Mouse (Mus musculus): ENCODE results near the gene Ube2d1. TPM values are rescaled to one million over a fixed set of nuclear protein-coding genes. Genes with fewer than 3 reads are reported as not detected.

Gene Ube2d1
- total and polyA plus RNA-seq, 3 experiments: 1.0 to 7.7 (median 3.8) TPM

DNA sequence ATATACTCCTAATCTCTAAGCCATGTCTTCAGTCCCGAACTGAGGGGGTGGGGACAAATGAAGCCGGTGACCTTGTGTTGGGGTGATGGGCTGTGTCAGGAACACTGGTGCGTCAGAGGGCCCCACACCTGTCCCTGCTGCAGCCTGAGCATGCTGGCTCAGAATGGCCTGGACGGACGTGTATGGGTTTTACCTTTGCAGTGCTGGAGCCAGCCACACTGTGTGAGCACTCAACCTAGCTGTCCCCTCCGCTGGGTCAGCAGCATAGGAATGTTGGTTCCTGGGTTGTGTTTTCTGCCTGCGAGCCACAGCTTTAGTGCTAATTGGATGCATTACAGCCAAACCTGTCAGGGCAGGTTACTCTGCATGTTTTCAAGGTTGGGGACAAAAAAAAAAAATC lies 41.1 kb upstream of the Ube2d1 start:
- H3K9ac ChIP-seq (ENCODE audit: insufficient read depth, low read depth): no peak overlapping the region
- dilution Hi-C loops (cut with MboI; ENCODE audit: extremely low pct_ligation_motif_present, extremely low pct_unique_long_range_greater_than_20kb, low sequenced_read_pairs): no loop called here
- in situ Hi-C loops (cut with MboI; ENCODE audit: low pct_ligation_motif_present, low pct_unique_long_range_greater_than_20kb, low sequenced_read_pairs): no loop called here

DNA sequence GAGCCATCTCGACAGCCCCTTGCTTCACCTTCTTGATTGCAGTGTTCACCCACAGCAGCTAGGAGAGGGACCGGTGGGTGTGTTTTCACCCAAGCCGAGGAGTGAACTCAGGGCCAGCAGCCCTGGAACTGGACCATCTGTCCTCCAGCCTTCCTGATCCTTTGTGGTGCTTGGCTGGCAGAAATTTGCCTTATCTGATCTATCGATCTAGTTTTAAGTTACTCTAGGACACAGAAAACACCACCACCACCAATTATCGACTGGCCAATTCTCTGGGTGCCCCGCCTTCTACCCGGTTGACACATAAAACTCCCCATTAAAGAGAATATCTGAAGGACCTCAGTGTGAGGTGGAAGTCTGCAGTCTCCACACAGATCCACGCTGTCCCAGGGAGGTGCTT lies 38.6 kb upstream of the Ube2d1 start:
- Histone ChIP-seq H3K9ac (ENCODE audit: insufficient read depth, low read depth) (no peak overlapping the region), H3K4me3 (replicated peaks in 1 of 3; ENCODE audit: low read depth in 2 of 3, low read length in 2 of 3, poor library complexity in 1 of 3) (no peak overlapping the region), H3K4me1 (ENCODE audit: control insufficient read depth in 1 of 2, insufficient read depth in 2 of 2) (peaks cover 2 to 3% of the 10 kb centered on the region in 2 experiments; a peak in 1 of 4 replicates), H3K27ac (ENCODE audit: insufficient read depth, low read depth) (no peak overlapping the region), H3K79me2 (replicated peaks; ENCODE audit: control insufficient read depth, extremely low read depth, insufficient read depth, poor library complexity, severe bottlenecking) (no peaks in the 10 kb centered on the region), H3K4me2 (ENCODE audit: insufficient read depth, low read depth, poor library complexity, severe bottlenecking) (no peak overlapping the region), H3K9me3 (replicated peaks; ENCODE audit: low read length) (no peaks in the 10 kb centered on the region), H3K27me3 (replicated peaks) (no peaks in the 10 kb centered on the region), H3K36me3 (replicated peaks in 1 of 2; ENCODE audit: control insufficient read depth in 1 of 2, insufficient read depth in 1 of 2, low read length in 1 of 2) (peaks cover 3 to 14% of the 10 kb centered on the region in 2 experiments)
- dilution Hi-C loops (cut with MboI; ENCODE audit: extremely low pct_ligation_motif_present, extremely low pct_unique_long_range_greater_than_20kb, low sequenced_read_pairs): no loop called here
- no peak for DNase-seq (ENCODE audit: extremely low read depth)
- TF ChIP-seq CTCF (conservative IDR thresholded peaks at IDR 0.05 in 1 of 2, IDR thresholded peaks at IDR 0.05 in 1 of 2; ENCODE audit: low read depth in 2 of 2, low read length in 2 of 2): no peak
- TF ChIP-seq USF1 (IDR thresholded peaks at IDR 0.05; ENCODE audit: low read depth, low read length): no peak
- no peak for TF ChIP-seq HCFC1 (IDR thresholded peaks at IDR 0.05; ENCODE audit: low read depth, low read length)
- no peak for TF ChIP-seq CHD1 (IDR thresholded peaks at IDR 0.05; ENCODE audit: low read depth, low read length)
- no peak for TF ChIP-seq MAFK (IDR thresholded peaks at IDR 0.05; ENCODE audit: insufficient replicate concordance, low read length)
- no peak for TF ChIP-seq MXI1 (IDR thresholded peaks at IDR 0.05; ENCODE audit: low read depth, low read length)
- TF ChIP-seq SMC3 (IDR thresholded peaks at IDR 0.05; ENCODE audit: low read depth, low read length): no peak
- TF ChIP-seq MYC (IDR thresholded peaks at IDR 0.05; ENCODE audit: low read depth, low read length): no peak
- TF ChIP-seq CHD2 (IDR thresholded peaks at IDR 0.05; ENCODE audit: low read length): no peak
- no peak for TF ChIP-seq TCF12 (IDR thresholded peaks at IDR 0.05; ENCODE audit: low read depth, low read length)
- no peak for TF ChIP-seq RCOR1 (conservative IDR thresholded peaks at IDR 0.05; ENCODE audit: low read depth, low read length)
- no peak for TF ChIP-seq ELF1 (IDR thresholded peaks at IDR 0.05; ENCODE audit: low read depth, low read length)
- no peak for TF ChIP-seq ZKSCAN1 (IDR thresholded peaks at IDR 0.05; ENCODE audit: borderline replicate concordance, low read depth, low read length)
- TF ChIP-seq ZC3H11A (IDR thresholded peaks at IDR 0.05; ENCODE audit: low read depth, low read length): no peak
- no peak for TF ChIP-seq RAD21 (IDR thresholded peaks at IDR 0.05; ENCODE audit: low read depth, low read length)
- in situ Hi-C loops (cut with MboI; ENCODE audit: low pct_ligation_motif_present, low pct_unique_long_range_greater_than_20kb, low sequenced_read_pairs): loop anchor here (5.0 kb wide), 1 partner anchor 74 kb away; no protein-coding TSS in a partner anchor

More for the DNA sequence above, 41.1 kb upstream of the Ube2d1 start:
- H3K79me2 ChIP-seq (replicated peaks; ENCODE audit: control insufficient read depth, extremely low read depth, insufficient read depth, poor library complexity, severe bottlenecking): no peaks in the 10 kb centered on the region
- no peak overlapping the region for H3K4me2 ChIP-seq (ENCODE audit: insufficient read depth, low read depth, poor library complexity, severe bottlenecking)
- H3K27ac ChIP-seq (ENCODE audit: insufficient read depth, low read depth): no peak overlapping the region
- DNase-seq (ENCODE audit: extremely low read depth): no peak
- no peaks in the 10 kb centered on the region for H3K9me3 ChIP-seq (replicated peaks; ENCODE audit: low read length)
- H3K4me1 ChIP-seq (ENCODE audit: control insufficient read depth in 1 of 2, insufficient read depth in 2 of 2): peaks cover under 1 to 3% of the 10 kb centered on the region in 2 experiments; a peak in 1 of 4 replicates
- TF ChIP-seq BHLHE40 (IDR thresholded peaks at IDR 0.05; ENCODE audit: low read depth, low read length) (no peak), ZC3H11A (IDR thresholded peaks at IDR 0.05; ENCODE audit: low read depth, low read length) (no peak)
- no peaks in the 10 kb centered on the region for H3K27me3 ChIP-seq (replicated peaks)
- H3K36me3 ChIP-seq (replicated peaks in 1 of 2; ENCODE audit: control insufficient read depth in 1 of 2, insufficient read depth in 1 of 2, low read length in 1 of 2): peaks cover 22 to 37% of the 10 kb centered on the region in 2 experiments
- H3K4me3 ChIP-seq (replicated peaks in 1 of 3; ENCODE audit: low read depth in 2 of 3, low read length in 2 of 3, poor library complexity in 1 of 3): no peak overlapping the region
